Mouse (Mus musculus): Measurements from ENCODE around the gene Dner.

Dner gene

DNA sequence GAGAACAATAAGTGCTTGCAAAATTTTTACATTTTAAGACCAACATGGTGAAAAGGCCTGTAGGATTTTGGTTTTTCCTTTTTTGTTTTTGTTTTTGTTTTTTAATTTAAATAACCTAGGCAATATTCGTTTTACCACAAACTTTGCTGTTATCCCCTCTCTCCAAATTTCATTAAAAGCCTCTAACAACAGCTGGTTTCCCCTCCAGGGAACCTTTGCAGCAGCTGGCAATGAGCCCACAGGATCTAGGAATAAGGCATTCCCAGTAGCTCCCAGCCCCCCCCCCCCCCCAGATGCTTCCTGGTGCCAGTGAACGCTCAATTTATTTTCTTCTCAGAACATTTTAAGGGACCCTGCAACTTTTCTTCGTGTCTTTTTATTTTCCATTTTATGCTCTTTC is 370.7 kb downstream of the Dner start:
- no peak for DNase-seq (ENCODE audit: low read depth, low spot score)

- DNase-seq (ENCODE audit: low read depth, low spot score) = no peak
Observed at GRCm38 (mm10) chr1:84321327-84321726, 374.7 kb downstream of the Dner start.

Data from WW6 (cell line).